Mouse (Mus musculus) E14TG2a.4 (cell line): Measurements from ENCODE around the gene Chst11.

Experiments
- H3K27me3 ChIP-seq: 2 replicates; pipeline ENCODE4 v1.6.1; 2014; ENCODE audit warnings: low read length, control low read depth; ENCODE audit not compliant: insufficient read depth
- H3K36me3 ChIP-seq: 2 replicates; pipeline ENCODE4 v1.6.1; 2014; ENCODE audit warnings: low read length, control low read depth; ENCODE audit not compliant: insufficient read depth
- H3K4me1 ChIP-seq: replicated peaks from 2 replicates; pipeline ENCODE4 v1.6.1; 2014; ENCODE audit warnings: low read depth, low read length, control low read depth
- H3K4me3 ChIP-seq: replicated peaks from 2 replicates; pipeline ENCODE4 v1.5.1; 2014; ENCODE audit warnings: mild to moderate bottlenecking, low read length
- H3K9me3 ChIP-seq: 2 replicates; pipeline ENCODE4 v1.6.1; 2014; ENCODE audit warnings: low read length, control low read depth
- CTCF ChIP-seq: conservative IDR thresholded peaks from 2 replicates; pipeline ENCODE4 v1.5.1; 2014; ENCODE audit warnings: low read length
- NANOG ChIP-seq: IDR thresholded peaks from 2 replicates; pipeline ENCODE4 v1.6.1; 2014; ENCODE audit warnings: borderline replicate concordance, low read length, mixed read lengths
- POU5F1 ChIP-seq: IDR thresholded peaks from 2 replicates; pipeline ENCODE4 v1.6.1; 2014; ENCODE audit warnings: low read length, borderline replicate concordance

Gene Chst11

GRCm38 (mm10) chr10:83049174-83049780 is 64.0 kb downstream of the Chst11 start:
- H3K27me3 ChIP-seq = no peaks in the 10 kb centered on the region
- H3K4me3 ChIP-seq = no peak overlapping the region
- H3K4me1 ChIP-seq = no peaks in the 10 kb centered on the region
- H3K36me3 ChIP-seq = no peaks in the 10 kb centered on the region
- no peak for TF ChIP-seq NANOG
- no peak for TF ChIP-seq CTCF
- TF ChIP-seq POU5F1 = no peak
- H3K9me3 ChIP-seq = no peaks in the 10 kb centered on the region

DNA sequence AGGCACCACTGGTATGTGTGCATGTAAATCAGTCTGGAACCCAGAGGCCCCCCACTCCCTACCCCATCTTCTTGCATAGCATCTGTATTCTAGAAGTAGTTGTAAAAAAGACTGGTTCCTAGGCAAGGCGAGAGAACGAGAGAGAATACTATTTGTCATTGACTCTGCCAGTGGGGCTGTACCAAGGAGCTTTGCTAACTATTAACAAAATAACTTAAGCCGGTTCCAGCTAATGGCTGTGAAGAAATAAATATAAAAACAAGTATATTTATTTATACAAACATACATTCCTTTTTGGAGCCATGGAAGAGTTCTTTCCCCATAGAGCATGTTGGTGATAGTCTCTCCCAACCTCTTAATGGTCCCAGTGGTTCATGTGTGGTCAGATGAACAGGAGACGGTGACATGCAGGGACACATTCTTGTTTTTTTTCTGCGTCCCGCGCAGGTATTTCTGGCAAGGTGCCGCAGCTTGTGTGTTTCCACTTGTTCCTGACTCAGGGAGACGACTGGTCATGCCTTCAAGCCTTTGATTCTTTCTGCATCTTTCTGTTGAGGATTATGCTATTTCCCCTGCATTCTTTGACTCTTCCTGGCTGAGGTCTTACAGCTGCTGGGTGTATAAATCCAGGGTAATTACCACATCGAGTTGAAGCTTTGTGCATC is 68.7 kb downstream of the Chst11 start:
- no peak for TF ChIP-seq POU5F1
- no peak for TF ChIP-seq CTCF
- TF ChIP-seq NANOG = no peak
- H3K4me1 ChIP-seq = no peaks in the 10 kb centered on the region
- H3K36me3 ChIP-seq = no peaks in the 10 kb centered on the region
- H3K9me3 ChIP-seq = peaks cover 15% of the 10 kb centered on the region
- no peaks in the 10 kb centered on the region for H3K27me3 ChIP-seq
- no peak overlapping the region for H3K4me3 ChIP-seq

GRCm38 (mm10) chr10:83056291-83056690 is 71.0 kb downstream of the Chst11 start:
- Histone ChIP-seq H3K27me3 (no peaks in the 10 kb centered on the region), H3K4me1 (no peaks in the 10 kb centered on the region; the same call in 1 of the 2 replicates), H3K36me3 (no peaks in the 10 kb centered on the region), H3K9me3 (peaks cover 20% of the 10 kb centered on the region), H3K4me3 (no peak overlapping the region)
- TF ChIP-seq NANOG (no peak), CTCF (no peak), POU5F1 (no peak)

- Histone ChIP-seq H3K4me3 (no peak overlapping the region), H3K4me1 (no peaks in the 10 kb centered on the region; the same call in 1 of the 2 replicates), H3K36me3 (no peaks in the 10 kb centered on the region), H3K27me3 (no peaks in the 10 kb centered on the region), H3K9me3 (peaks cover 20% of the 10 kb centered on the region)
- TF ChIP-seq CTCF (no peak), NANOG (no peak), POU5F1 (no peak)
Observed at GRCm38 (mm10) chr10:83056866-83057265, 71.6 kb downstream of the Chst11 start.

- peaks cover 20% of the 10 kb centered on the region for H3K9me3 ChIP-seq
- H3K4me1 ChIP-seq = no peaks in the 10 kb centered on the region; the same call in 1 of the 2 replicates
- no peak for TF ChIP-seq POU5F1
- 0 out of 2 replicates have a peak, but pooled peaks cover 4% of the 10 kb centered on the region for H3K27me3 ChIP-seq
- H3K36me3 ChIP-seq = no peaks in the 10 kb centered on the region
- no peak overlapping the region for H3K4me3 ChIP-seq
Observed at GRCm38 (mm10) chr10:83060066-83060782, 74.9 kb downstream of the Chst11 start.

DNA sequence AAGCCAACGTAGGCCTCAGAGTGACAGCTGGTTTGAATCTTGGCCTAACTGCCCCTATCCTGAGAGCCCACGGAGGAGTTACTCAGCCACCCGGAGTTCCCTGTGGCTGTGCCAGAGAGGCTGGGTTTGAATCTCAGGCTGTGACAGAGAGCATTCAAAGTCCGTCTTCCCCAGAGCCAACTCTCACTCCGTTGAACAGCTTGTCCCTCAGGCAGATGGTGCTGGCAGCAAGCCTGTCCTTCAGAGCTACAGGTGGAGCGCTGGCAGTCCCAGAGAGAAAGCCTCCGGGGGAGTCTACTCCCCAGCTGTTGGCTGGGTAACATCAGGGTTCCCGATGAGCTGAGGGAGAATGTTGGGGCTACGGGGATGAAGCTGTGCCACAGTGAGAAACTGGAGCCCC is 77.0 kb downstream of the Chst11 start:
- Histone ChIP-seq H3K4me3 (no peak overlapping the region), H3K9me3 (peaks cover 20% of the 10 kb centered on the region), H3K36me3 (no peaks in the 10 kb centered on the region), H3K27me3 (0 out of 2 replicates have a peak, but pooled peaks cover 4% of the 10 kb centered on the region), H3K4me1 (no peaks in the 10 kb centered on the region; the same call in 1 of the 2 replicates)
- TF ChIP-seq CTCF = no peak
- TF ChIP-seq POU5F1 = no peak

- H3K4me1 ChIP-seq = peaks cover 4% of the 10 kb centered on the region
- H3K27me3 ChIP-seq = 0 out of 2 replicates have a peak, but pooled peaks cover 4% of the 10 kb centered on the region
- no peak overlapping the region for H3K4me3 ChIP-seq
- no peak for TF ChIP-seq NANOG
- TF ChIP-seq POU5F1 = no peak
- TF ChIP-seq CTCF = no peak
- no peaks in the 10 kb centered on the region for H3K36me3 ChIP-seq
- no peaks in the 10 kb centered on the region for H3K9me3 ChIP-seq
Observed at GRCm38 (mm10) chr10:83064796-83065195, 79.5 kb downstream of the Chst11 start.

DNA sequence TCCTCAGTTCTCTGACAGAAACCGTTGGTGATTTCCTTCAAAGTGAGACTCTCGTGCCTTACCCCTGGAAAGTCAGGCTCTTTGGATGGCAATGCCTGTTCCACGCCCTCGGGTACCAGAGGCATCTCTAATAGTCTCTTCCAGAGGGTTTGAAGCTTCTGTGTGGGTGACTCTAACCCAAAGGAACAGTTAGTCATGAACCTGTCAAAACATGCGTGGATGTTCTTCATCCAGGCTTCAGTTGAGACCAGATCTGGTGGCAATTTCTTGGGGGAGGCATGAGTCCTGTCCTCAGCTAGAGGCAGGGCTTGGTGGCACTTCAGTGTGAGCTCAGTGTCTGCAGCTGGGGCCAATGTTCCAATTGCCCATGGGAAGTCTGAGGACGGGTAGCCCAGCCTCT is 80.9 kb downstream of the Chst11 start:
- Histone ChIP-seq H3K36me3 (no peaks in the 10 kb centered on the region), H3K9me3 (no peaks in the 10 kb centered on the region), H3K4me1 (peaks cover 10% of the 10 kb centered on the region), H3K27me3 (0 out of 2 replicates have a peak, but pooled peaks cover 4% of the 10 kb centered on the region), H3K4me3 (no peak overlapping the region)
- no peak for TF ChIP-seq NANOG
- no peak for TF ChIP-seq CTCF
- TF ChIP-seq POU5F1 = no peak

DNA sequence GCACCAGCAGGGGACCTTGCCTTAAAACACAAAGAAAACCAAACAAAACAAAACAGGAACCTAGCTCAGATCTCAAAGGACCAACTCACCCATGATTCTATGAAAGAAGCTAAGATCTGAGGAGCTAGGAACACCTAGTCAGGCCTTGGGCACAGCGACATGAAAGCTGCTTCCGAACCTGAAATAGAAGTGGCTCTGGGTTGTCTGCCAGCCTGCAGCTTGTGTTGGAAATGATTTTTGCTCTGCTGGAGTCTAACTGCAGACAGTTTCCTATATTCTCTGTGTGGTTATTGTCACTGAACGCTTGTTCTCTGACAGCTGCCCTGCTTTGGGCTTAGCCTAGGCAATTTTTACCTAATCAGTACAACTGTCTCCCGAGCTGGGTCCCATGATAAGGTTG is 82.0 kb downstream of the Chst11 start:
- no peak overlapping the region for H3K4me3 ChIP-seq
- H3K4me1 ChIP-seq = peaks cover 20% of the 10 kb centered on the region
- no peak for TF ChIP-seq CTCF
- TF ChIP-seq NANOG = no peak
- TF ChIP-seq POU5F1 = no peak
- H3K27me3 ChIP-seq = 0 out of 2 replicates have a peak, but pooled peaks cover 4% of the 10 kb centered on the region
- H3K36me3 ChIP-seq = no peaks in the 10 kb centered on the region
- H3K9me3 ChIP-seq = no peaks in the 10 kb centered on the region
